Mouse (Mus musculus) ovary, postnatal 36 days (tissue): ENCODE measurements at regions not wholly inside any gene's neighbourhood (a gene's known extent, or its start where the extent isn't known, plus 50 kb on each side); places are given as distances from the start of the nearest gene placed in this dataset.
A peak's percentile ranks its signal among the peaks of the same experiment; 100 is the strongest.

Source experiments
- DNase-seq: peaks from one replicate; pipeline ENCODE4 v3.0.0; 2022; ENCODE audit warnings: low spot score, mixed read lengths

GRCm38 (mm10) chr13:51930931-51931330 is 84.5 kb downstream of the Gadd45g start:
- no peak for DNase-seq

GRCm38 (mm10) chr13:51935827-51936226 is 89.3 kb downstream of the Gadd45g start:
- DNase-seq: no peak

GRCm38 (mm10) chr13:51936441-51936840 is 90.0 kb downstream of the Gadd45g start:
- no peak for DNase-seq

- no peak for DNase-seq
Measured at GRCm38 (mm10) chr13:51937898-51938297, 91.4 kb downstream of the Gadd45g start.

- DNase-seq: no peak
Measured at GRCm38 (mm10) chr13:51939262-51939661, 92.8 kb downstream of the Gadd45g start.

- DNase-seq: no peak
Measured at GRCm38 (mm10) chr13:51939715-51940114, 93.2 kb downstream of the Gadd45g start.

GRCm38 (mm10) chr13:51946171-51946570 is 99.7 kb downstream of the Gadd45g start:
- peak; percentile 38 for DNase-seq

- DNase-seq: no peak
Measured at GRCm38 (mm10) chr13:51948896-51949295, 102.4 kb downstream of the Gadd45g start.

GRCm38 (mm10) chr13:51951506-51952038 is 105.1 kb downstream of the Gadd45g start:
- no peak for DNase-seq

- DNase-seq: no peak
Measured at GRCm38 (mm10) chr13:51953084-51953483, 106.6 kb downstream of the Gadd45g start.

GRCm38 (mm10) chr13:51953569-51953968 is 107.1 kb downstream of the Gadd45g start:
- no peak for DNase-seq

GRCm38 (mm10) chr13:51957101-51957500 is 110.6 kb downstream of the Gadd45g start:
- DNase-seq: no peak

- no peak for DNase-seq
Measured at GRCm38 (mm10) chr13:51959591-51959990, 113.1 kb downstream of the Gadd45g start.

GRCm38 (mm10) chr13:51960262-51960661 is 113.8 kb downstream of the Gadd45g start:
- DNase-seq: no peak

GRCm38 (mm10) chr13:51962191-51962611 is 115.7 kb downstream of the Gadd45g start:
- peak; percentile 38 for DNase-seq

- DNase-seq: no peak
Measured at GRCm38 (mm10) chr13:51962676-51963075, 116.2 kb downstream of the Gadd45g start.

GRCm38 (mm10) chr13:51963966-51964365 is 117.5 kb downstream of the Gadd45g start:
- DNase-seq: no peak

- no peak for DNase-seq
Measured at GRCm38 (mm10) chr13:51964416-51964815, 117.9 kb downstream of the Gadd45g start.

- no peak for DNase-seq
Measured at GRCm38 (mm10) chr13:51964921-51965320, 118.4 kb downstream of the Gadd45g start.

- DNase-seq: no peak
Measured at GRCm38 (mm10) chr13:51968103-51968502, 121.6 kb downstream of the Gadd45g start.

- DNase-seq: no peak
Measured at GRCm38 (mm10) chr13:51968796-51969195, 122.3 kb downstream of the Gadd45g start.

- no peak for DNase-seq
Measured at GRCm38 (mm10) chr13:51970051-51970450, 123.6 kb downstream of the Gadd45g start.

GRCm38 (mm10) chr13:51972656-51973310 is 126.3 kb downstream of the Gadd45g start:
- no peak for DNase-seq

GRCm38 (mm10) chr13:51973461-51973860 is 127.0 kb downstream of the Gadd45g start:
- DNase-seq: no peak
